Mouse (Mus musculus): ENCODE data around the gene Hfe2.
"Not testable (repeated sequence)": the region's sequence is repeated elsewhere in the genome, so short reads cannot be mapped to it uniquely, and the experiment has no call there.

Gene Hfe2

GRCm38 (mm10) chr3:96524914-96525313 is at the start of gene Hfe2:
Gene Hfe2, plus strand, starts transcription at chr3:96525172.
- no peak for DNase-seq (ENCODE audit: low spot score in 2 of 2)

- no peak for DNase-seq (ENCODE audit: low spot score in 2 of 2)
Measured at GRCm38 (mm10) chr3:96477084-96477483, 47.9 kb upstream of the Hfe2 start.

- DNase-seq (ENCODE audit: low spot score in 2 of 2): no peak
Measured at GRCm38 (mm10) chr3:96477558-96477957, 47.4 kb upstream of the Hfe2 start.

GRCm38 (mm10) chr3:96479249-96479648 is 45.7 kb upstream of the Hfe2 start:
- no peak for DNase-seq (ENCODE audit: low spot score in 2 of 2)

GRCm38 (mm10) chr3:96480684-96481270 is 44.2 kb upstream of the Hfe2 start:
- no peak for DNase-seq (ENCODE audit: low spot score in 2 of 2)

GRCm38 (mm10) chr3:96481856-96482255 is 43.1 kb upstream of the Hfe2 start:
- no peak for DNase-seq (ENCODE audit: low spot score in 2 of 2)

- DNase-seq (ENCODE audit: low spot score in 2 of 2): no peak
Measured at GRCm38 (mm10) chr3:96482451-96482850, 42.5 kb upstream of the Hfe2 start.

GRCm38 (mm10) chr3:96483044-96483443 is 41.9 kb upstream of the Hfe2 start:
- not testable (repeated sequence) for DNase-seq (ENCODE audit: low spot score in 2 of 2)

- no peak for DNase-seq (ENCODE audit: low spot score in 2 of 2)
Measured at GRCm38 (mm10) chr3:96483946-96484345, 41.0 kb upstream of the Hfe2 start.

GRCm38 (mm10) chr3:96484921-96485320 is 40.1 kb upstream of the Hfe2 start:
- DNase-seq (ENCODE audit: low spot score in 2 of 2): no peak

GRCm38 (mm10) chr3:96485361-96485760 is 39.6 kb upstream of the Hfe2 start:
- no peak for DNase-seq (ENCODE audit: low spot score in 2 of 2)

GRCm38 (mm10) chr3:96486064-96486827 is 38.7 kb upstream of the Hfe2 start:
- DNase-seq (ENCODE audit: low spot score in 2 of 2): not testable (repeated sequence)

GRCm38 (mm10) chr3:96486828-96487559 is 38.0 kb upstream of the Hfe2 start:
- not testable (repeated sequence) for DNase-seq (ENCODE audit: low spot score in 2 of 2)

GRCm38 (mm10) chr3:96487596-96488289 is 37.2 kb upstream of the Hfe2 start:
- peak; percentile 57 to 61 for DNase-seq (ENCODE audit: low spot score in 2 of 2)

GRCm38 (mm10) chr3:96488290-96488906 is 36.6 kb upstream of the Hfe2 start:
- not testable (repeated sequence) for DNase-seq (ENCODE audit: low spot score in 2 of 2)

- DNase-seq (ENCODE audit: low spot score in 2 of 2): not testable (repeated sequence)
Measured at GRCm38 (mm10) chr3:96488907-96489629, 35.9 kb upstream of the Hfe2 start.

GRCm38 (mm10) chr3:96489636-96490035 is 35.3 kb upstream of the Hfe2 start:
- DNase-seq (ENCODE audit: low spot score in 2 of 2): not testable (repeated sequence)

GRCm38 (mm10) chr3:96494456-96494855 is 30.5 kb upstream of the Hfe2 start:
- DNase-seq (ENCODE audit: low spot score in 2 of 2): not testable (repeated sequence)

GRCm38 (mm10) chr3:96494912-96495311 is 30.1 kb upstream of the Hfe2 start:
- no peak for DNase-seq (ENCODE audit: low spot score in 2 of 2)

- DNase-seq (ENCODE audit: low spot score in 2 of 2): peak in 1 of 2 experiments; percentile 2
Measured at GRCm38 (mm10) chr3:96495490-96496210, 29.3 kb upstream of the Hfe2 start.
